Mouse (Mus musculus): Measurements from ENCODE around the gene Uqcrfs1.

- TF ChIP-seq CTCF (IDR thresholded peaks at IDR 0.05; ENCODE audit: low read depth): no peak
- TF ChIP-seq EP300 (IDR thresholded peaks at IDR 0.05; ENCODE audit: low read depth): no peak
These were observed 20.2 kb downstream of the Uqcrfs1 start for GRCm38 (mm10) chr13:30524961-30525360.

Data from liver, embryonic 14.5 days (tissue).